Mouse (Mus musculus) MEL (cell line): ENCODE data around the gene Ubxn1. TPM values are rescaled to one million over a fixed set of nuclear protein-coding genes. Genes with fewer than 3 reads are reported as not detected.
A peak's percentile ranks its signal among the peaks of the same experiment; 100 is the strongest.

Experiments
- DNase-seq: peaks from one replicate; pipeline ENCODE4 v3.0.0; 2011; ENCODE audit warnings: low read depth, low spot score
- H3K27ac ChIP-seq: 2 replicates; pipeline ENCODE4 v1.5.1; 2012; ENCODE audit warnings: low read depth, mild to moderate bottlenecking, control low read depth, low read length, moderate library complexity; ENCODE audit not compliant: control insufficient read depth
- H3K27me3 ChIP-seq, 2 experiments: fragments of 150-350 bp in 1 of 2; sonication (generic) in 1 of 2; 2 replicates each; pipeline ENCODE4 v1.6.1; 2012; ENCODE audit warnings: low read length in 2 of 2, mild to moderate bottlenecking in 2 of 2, improper control_type of control experiment in 1 of 2, moderate library complexity in 1 of 2; ENCODE audit not compliant: insufficient read depth in 2 of 2, control insufficient read depth in 1 of 2
- H3K36me3 ChIP-seq, 2 experiments: 2 replicates each; pipeline ENCODE4 v1.6.1; 2012 to 2014; ENCODE audit warnings: low read length in 2 of 2, improper control_type of control experiment in 1 of 2, inconsistent platforms in 1 of 2, mild to moderate bottlenecking in 1 of 2; ENCODE audit not compliant: insufficient read depth in 2 of 2, control insufficient read depth in 1 of 2
- H3K4me1 ChIP-seq, 2 experiments: fragments of 150-350 bp in 1 of 2; sonication (generic) in 1 of 2; 2 replicates each; pipeline ENCODE4 v1.6.1; 2012; ENCODE audit warnings: low read length in 2 of 2, improper control_type of control experiment in 1 of 2, mild to moderate bottlenecking in 1 of 2; ENCODE audit not compliant: insufficient read depth in 2 of 2, control insufficient read depth in 1 of 2
- H3K4me3 ChIP-seq, 2 experiments: fragments of 150-350 bp in 1 of 2; sonication (generic) in 1 of 2; 2 replicates each; pipeline ENCODE4 v1.5.1; 2012; ENCODE audit warnings: low read depth in 2 of 2, low read length in 2 of 2, mild to moderate bottlenecking in 2 of 2, moderate library complexity in 2 of 2, control low read depth in 1 of 2, improper control_type of control experiment in 1 of 2; ENCODE audit not compliant: control insufficient read depth in 1 of 2, insufficient read depth in 1 of 2
- H3K79me2 ChIP-seq: 2 replicates; pipeline ENCODE4 v1.6.1; 2012; ENCODE audit warnings: mild to moderate bottlenecking, low read length, moderate library complexity; ENCODE audit not compliant: control insufficient read depth, poor library complexity, insufficient read depth
- H3K9ac ChIP-seq: 2 replicates; pipeline ENCODE4 v1.6.1; 2012; ENCODE audit warnings: low read depth, mild to moderate bottlenecking, control low read depth, low read length, moderate library complexity; ENCODE audit not compliant: control insufficient read depth, poor library complexity, severe bottlenecking
- H3K9me3 ChIP-seq: fragments of 150-350 bp; sonication (generic); replicated peaks from 2 replicates; pipeline ENCODE4 v1.6.1; 2012; ENCODE audit warnings: mild to moderate bottlenecking, low read length, improper control_type of control experiment, moderate library complexity; ENCODE audit not compliant: insufficient read depth
- BHLHE40 ChIP-seq: IDR thresholded peaks from 2 replicates; pipeline ENCODE4 v1.6.1; 2012; ENCODE audit warnings: low read depth, mild to moderate bottlenecking, inconsistent platforms, low read length, improper control_type of control experiment, borderline replicate concordance
- CHD1 ChIP-seq: IDR thresholded peaks from 2 replicates; pipeline ENCODE4 v1.6.1; 2012; ENCODE audit warnings: low read depth, mild to moderate bottlenecking, inconsistent platforms, low read length, improper control_type of control experiment
- EP300 ChIP-seq, 2 experiments: IDR thresholded peaks; 2 replicates each; pipeline ENCODE4 v1.6.1; 2011; ENCODE audit warnings: improper control_type of control experiment in 2 of 2, low read length in 2 of 2, low read depth in 1 of 2, mild to moderate bottlenecking in 1 of 2
- MAZ ChIP-seq: IDR thresholded peaks from 2 replicates; pipeline ENCODE4 v1.6.1; 2012; ENCODE audit warnings: low read depth, mild to moderate bottlenecking, inconsistent platforms, low read length, improper control_type of control experiment
- MXI1 ChIP-seq: IDR thresholded peaks from 2 replicates; pipeline ENCODE4 v1.6.1; 2011; ENCODE audit warnings: mild to moderate bottlenecking, low read depth, low read length, improper control_type of control experiment
- MYB ChIP-seq: IDR thresholded peaks from 2 replicates; pipeline ENCODE4 v1.6.1; 2011; ENCODE audit warnings: mild to moderate bottlenecking, low read depth, low read length, improper control_type of control experiment
- MYC ChIP-seq: IDR thresholded peaks from 2 replicates; pipeline ENCODE4 v1.6.1; 2011; ENCODE audit warnings: low read depth, mild to moderate bottlenecking, low read length, improper control_type of control experiment, moderate library complexity
- NELFE ChIP-seq: IDR thresholded peaks from 2 replicates; pipeline ENCODE4 v1.6.1; 2011; ENCODE audit warnings: low read depth, low read length, improper control_type of control experiment
- NRF1 ChIP-seq: IDR thresholded peaks from 2 replicates; pipeline ENCODE4 v1.6.1; 2014; ENCODE audit warnings: low read depth, mild to moderate bottlenecking, inconsistent platforms, low read length, improper control_type of control experiment, moderate library complexity; ENCODE audit not compliant: poor library complexity, insufficient read depth, severe bottlenecking
- POLR2AphosphoS2 ChIP-seq: IDR thresholded peaks from 2 replicates; pipeline ENCODE4 v1.6.1; 2011; ENCODE audit warnings: low read length, improper control_type of control experiment
- POLR2AphosphoS5 ChIP-seq: IDR thresholded peaks from 2 replicates; pipeline ENCODE4 v1.6.1; 2012; ENCODE audit warnings: low read depth, borderline replicate concordance, mild to moderate bottlenecking, inconsistent platforms, low read length, moderate library complexity, mixed read lengths
- SMC3 ChIP-seq: IDR thresholded peaks from 2 replicates; pipeline ENCODE4 v1.6.1; 2011; ENCODE audit warnings: low read depth, low read length, improper control_type of control experiment
- UBTF ChIP-seq: IDR thresholded peaks from 2 replicates; pipeline ENCODE4 v1.6.1; 2012; ENCODE audit warnings: low read depth, mild to moderate bottlenecking, inconsistent platforms, low read length, improper control_type of control experiment, moderate library complexity, borderline replicate concordance; ENCODE audit not compliant: insufficient read depth
- ZC3H11A ChIP-seq: IDR thresholded peaks from 2 replicates; pipeline ENCODE4 v1.6.1; 2012; ENCODE audit warnings: low read depth, mild to moderate bottlenecking, inconsistent platforms, low read length, improper control_type of control experiment
- ZKSCAN1 ChIP-seq: IDR thresholded peaks from 2 replicates; pipeline ENCODE4 v1.6.1; 2012; ENCODE audit warnings: low read depth, mild to moderate bottlenecking, inconsistent platforms, low read length, improper control_type of control experiment, moderate library complexity
- ZNF384 ChIP-seq: IDR thresholded peaks from 2 replicates; pipeline ENCODE4 v1.6.1; 2012; ENCODE audit warnings: low read depth, mild to moderate bottlenecking, inconsistent platforms, low read length, improper control_type of control experiment
- polyA plus RNA-seq, 2 experiments: library from polyadenylated mRNA; stranded (reverse) in 1 of 2; unstranded in 1 of 2; fragments of >175 nt in 1 of 2; fragments of >200 nt in 1 of 2; gene quantifications; 2 replicates each; pipeline versions ENCODE4 v1.2.1 to v1.2.4; 2012; ENCODE audit warnings: low replicate concordance in 2 of 2, low read depth in 1 of 2; ENCODE audit not compliant: insufficient read length in 2 of 2, insufficient read depth in 1 of 2, missing spikeins in 1 of 2
- total RNA-seq: library from RNA; depleted of rRNA; stranded (reverse); fragments of 300-350 nt; gene quantifications from 2 replicates; pipeline ENCODE4 v1.2.3, GENCODE M21; 2012

Ubxn1 gene
- total and polyA plus RNA-seq, 3 experiments, result 187 to 366 TPM; not detected in 1

GRCm38 (mm10) chr19:8871267-8872186 lies at the start of gene Ubxn1 (continued):
- TF ChIP-seq EP300 (IDR thresholded peaks at IDR 0.05; ENCODE audit: low read depth in 1 of 2, low read length in 2 of 2) (peak in 1 of 2 experiments; percentile 59; a peak in 2 of 4 replicates), CHD1 (no peak), POLR2AphosphoS5 (peak; percentile 27; the same call in 1 of the 2 replicates), ZKSCAN1 (no peak), MXI1 (peak; percentile 92)
- TF ChIP-seq, all 39 proteins: peak for 25

GRCm38 (mm10) chr19:8822696-8823095 lies 48.6 kb upstream of the Ubxn1 start:
- peaks cover 49% of the 10 kb centered on the region for H3K79me2 ChIP-seq
- peak overlapping the region; percentile 19; the same call in 1 of the 2 replicates for H3K9ac ChIP-seq
- H3K9me3 ChIP-seq, result no peaks in the 10 kb centered on the region
- H3K27me3 ChIP-seq, result no peaks in the 10 kb centered on the region
- TF ChIP-seq MYC (no peak), EP300 (IDR thresholded peaks at IDR 0.05; ENCODE audit: low read depth in 1 of 2, low read length in 2 of 2) (no peak), BHLHE40 (no peak), UBTF (no peak), POLR2AphosphoS5 (no peak), NRF1 (no peak), MYB (no peak)
- TF ChIP-seq, all 39 proteins: peak for 0
- Histone ChIP-seq H3K36me3 (peaks cover 20 to 41% of the 10 kb centered on the region in 2 experiments), H3K4me1 (peaks cover 2 to 5% of the 10 kb centered on the region in 2 experiments; a peak in 1 of 4 replicates), H3K27ac (no peak overlapping the region), H3K4me3 (no peak overlapping the region)
- no peak for DNase-seq

- Histone ChIP-seq H3K4me3 (no peak within 1 kb of the TSS), H3K27me3 (no peaks in the 10 kb centered on the region), H3K9me3 (no peaks in the 10 kb centered on the region), H3K27ac (no peak within 1 kb of the TSS), H3K9ac (no peak within 1 kb of the TSS), H3K4me1 (no peaks in the 10 kb centered on the region; a peak in 1 of 4 replicates), H3K36me3 (peaks cover 2 to 62% of the 10 kb centered on the region in 2 experiments; a peak in 3 of 4 replicates), H3K79me2 (peaks cover 5% of the 10 kb centered on the region; the same call in 1 of the 2 replicates)
- TF ChIP-seq POLR2AphosphoS2 (no peak), EP300 (IDR thresholded peaks at IDR 0.05; ENCODE audit: low read depth in 1 of 2, low read length in 2 of 2) (no peak), SMC3 (no peak), MAZ (no peak), NELFE (no peak), ZNF384 (no peak), ZC3H11A (no peak), BHLHE40 (no peak)
- peak; percentile 40 for DNase-seq
These were observed 41.6 kb upstream of the Ubxn1 start, which contains the start of gene AC129217.1 for GRCm38 (mm10) chr19:8829660-8830059. Gene AC129217.1 (plus strand): TSS chr19:8829773.
